Mouse (Mus musculus) erythroblast, embryonic 14.5 days (primary cell): Measurements from ENCODE around the gene Fosb.

ENCODE experiments used
- GATA1 ChIP-seq: IDR thresholded peaks from 2 replicates; pipeline ENCODE4 v1.6.1; 2012; ENCODE audit warnings: low read length, inconsistent platforms, mixed read lengths
- TAL1 ChIP-seq: IDR thresholded peaks from 3 replicates; pipeline ENCODE4 v1.6.1; 2012; ENCODE audit warnings: low read length, inconsistent platforms, mixed read lengths

DNA sequence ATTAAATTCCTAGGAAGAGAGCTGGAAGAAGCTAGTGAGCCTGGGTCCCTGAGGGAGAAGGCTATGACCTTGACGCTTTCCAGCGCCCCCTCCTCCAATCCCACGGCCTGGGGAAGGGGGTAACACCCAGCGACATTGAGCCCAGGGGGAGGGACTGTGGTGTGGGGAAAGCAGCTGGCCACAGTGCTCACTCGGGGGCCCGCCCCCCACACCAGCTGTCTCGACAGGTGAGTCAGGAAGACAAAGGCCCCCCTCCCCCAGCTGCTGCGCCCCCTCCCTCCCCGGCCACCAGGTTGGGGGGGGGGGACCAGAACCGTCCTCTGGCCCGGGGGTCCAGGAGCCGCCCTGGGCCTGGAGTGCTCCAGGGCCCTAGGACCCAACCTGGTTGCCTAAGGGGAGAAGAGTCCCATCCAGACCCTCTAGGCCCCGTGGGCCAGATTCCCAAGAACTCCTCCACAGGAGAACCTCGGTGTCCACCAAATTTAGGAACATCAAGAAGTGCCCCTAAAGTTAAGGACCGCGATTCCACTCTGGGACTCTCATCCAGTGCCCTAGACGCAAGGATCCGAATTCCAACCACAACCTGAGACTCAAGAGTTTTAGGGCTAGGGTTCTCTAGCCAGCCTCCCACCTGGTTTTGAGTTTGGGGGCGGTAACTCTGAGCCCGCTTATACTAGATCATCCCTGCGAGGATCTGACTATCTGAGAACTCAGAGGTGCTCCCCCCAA is 39.2 kb downstream of the Fosb start:
- no peak for TF ChIP-seq GATA1
- no peak for TF ChIP-seq TAL1
